Mouse (Mus musculus) brain, adult 2 months (tissue): ENCODE data around the gene Gm49337.

Experiments
- DNase-seq: peaks from one replicate; pipeline ENCODE4 v3.0.0; 2011; ENCODE audit warnings: low read depth, low spot score

Gene Gm49337

GRCm38 (mm10) chr4:116173072-116173471 is at the start of gene Gm49337, which contains the start of gene 1700042G07Rik:
Gene Gm49337 (plus strand): TSS chr4:116173384.
Gene 1700042G07Rik (plus strand): TSS chr4:116173372.
- DNase-seq, result no peak

DNA sequence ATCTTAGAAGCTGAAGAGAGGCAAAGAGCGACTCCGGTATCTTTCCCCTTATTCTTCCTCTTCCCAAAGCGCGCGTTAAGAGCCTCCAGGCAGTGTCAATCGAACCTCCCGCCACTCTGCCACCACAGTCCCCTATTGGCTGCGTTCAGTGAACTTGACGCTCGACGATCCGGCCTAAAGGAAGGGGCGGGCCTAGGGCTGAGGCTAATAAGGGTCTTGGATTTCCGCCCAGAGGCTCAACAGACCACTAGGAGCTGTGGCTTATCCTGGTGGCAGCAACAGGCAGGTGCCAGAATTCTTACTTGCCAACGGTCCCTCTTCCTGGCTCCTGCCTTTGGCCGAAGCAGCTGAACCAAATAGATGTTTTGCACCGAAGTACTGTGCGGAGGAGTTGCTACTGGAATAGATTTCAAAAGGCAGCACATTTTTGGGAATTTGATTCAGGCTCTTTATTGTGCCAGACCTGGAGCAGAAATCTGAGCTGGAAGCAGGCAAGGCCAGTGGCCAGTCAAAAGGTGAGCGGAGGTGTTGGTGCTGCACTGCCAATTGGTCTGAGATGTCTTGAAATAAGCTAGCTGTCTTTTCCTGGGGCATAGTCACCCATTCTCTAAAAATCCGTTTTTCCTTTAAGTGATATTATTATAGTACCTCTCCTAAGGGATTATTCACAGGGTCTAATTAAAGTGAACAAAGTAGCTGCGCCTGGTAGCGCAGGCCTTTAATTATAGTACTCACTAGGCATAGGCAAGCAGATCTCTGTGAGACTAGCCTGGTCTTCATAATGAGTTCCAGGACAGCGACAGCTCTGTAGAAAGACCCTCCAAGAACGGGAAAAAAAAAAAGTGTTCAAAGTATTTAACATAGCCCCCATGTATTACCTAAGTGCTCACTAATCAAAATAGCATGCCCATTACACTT is 49.3 kb upstream of the Gm49337 start, which contains the start of the genes Rad54l and Pomgnt1:
Gene Rad54l, minus strand, starts transcription at position 89 of the 918 bp plus-strand sequence.
Gene Pomgnt1, plus strand, starts transcription at position 239 of the 918 bp plus-strand sequence.
- peak; percentile 95 for DNase-seq

DNA sequence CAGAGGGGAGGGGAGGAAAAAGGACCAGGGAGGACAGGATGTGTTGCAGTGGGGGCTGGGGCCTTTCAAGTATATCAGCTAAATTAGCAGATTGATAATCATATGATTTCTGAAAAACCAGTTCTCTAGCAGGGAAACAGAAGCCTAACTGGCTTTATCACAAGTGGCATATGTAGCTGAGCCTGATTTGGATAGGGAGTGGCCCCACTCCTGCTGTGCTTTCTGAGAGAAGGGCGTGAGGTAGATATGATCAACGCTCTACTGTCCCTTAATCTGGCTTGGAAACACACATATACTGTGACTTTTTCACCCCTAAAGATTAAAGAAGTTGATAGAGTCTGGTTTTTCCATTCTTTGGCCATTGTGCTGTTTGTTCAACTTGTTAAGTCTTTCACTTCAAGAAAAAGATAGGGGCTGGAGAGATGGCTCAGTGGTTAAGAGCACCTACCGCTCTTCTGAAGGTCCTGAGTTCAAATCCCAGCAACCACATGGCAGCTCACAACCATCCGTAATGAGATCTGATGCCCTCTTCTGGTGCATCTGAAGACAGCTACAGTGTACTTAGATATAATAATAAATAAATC is 47.3 kb upstream of the Gm49337 start:
- DNase-seq, result no peak

- no peak for DNase-seq
Measured at GRCm38 (mm10) chr4:116127956-116128355, 45.2 kb upstream of the Gm49337 start.

DNA sequence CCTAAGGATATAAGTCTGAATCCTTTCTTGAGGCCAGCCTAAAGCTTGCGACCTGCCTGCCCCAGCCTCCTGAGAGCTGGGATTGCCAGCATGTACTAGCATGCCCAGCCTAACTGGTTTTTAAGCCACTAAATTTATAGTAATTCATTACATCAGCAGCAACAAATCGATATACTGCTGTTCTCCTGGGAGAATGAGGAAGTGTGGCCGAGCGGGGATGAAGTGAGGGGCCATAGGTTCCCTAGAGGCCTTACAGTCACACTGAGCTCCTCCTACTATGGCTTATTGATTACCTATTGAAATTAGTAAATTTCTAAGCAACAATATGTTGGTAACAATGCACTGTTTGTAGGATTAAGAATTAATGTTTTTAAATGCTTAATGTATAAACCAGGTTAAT is 40.1 kb upstream of the Gm49337 start:
- DNase-seq, result no peak

DNA sequence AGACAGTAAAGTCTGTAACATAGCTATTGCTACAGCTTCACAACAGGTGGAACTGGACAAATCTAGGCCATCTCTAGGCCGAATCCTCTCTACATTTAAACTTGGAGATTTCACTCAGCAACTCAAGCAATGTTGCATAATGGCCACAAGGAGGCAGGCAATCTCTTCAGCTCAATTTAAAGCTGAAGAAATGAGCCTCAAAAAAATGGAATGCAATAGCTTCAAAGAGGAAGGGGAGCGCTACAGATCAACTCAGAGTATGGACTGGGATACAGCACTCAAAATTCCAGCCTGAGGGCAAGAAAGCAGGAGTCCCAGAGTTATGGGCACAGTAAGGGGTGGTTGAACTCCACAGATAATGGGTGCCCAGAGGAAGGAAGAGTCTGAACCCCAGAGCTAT is 38.2 kb upstream of the Gm49337 start:
- DNase-seq, result peak; percentile 87

GRCm38 (mm10) chr4:116137421-116137996 is 35.7 kb upstream of the Gm49337 start:
- DNase-seq, result no peak

GRCm38 (mm10) chr4:116140801-116141574 is 32.2 kb upstream of the Gm49337 start:
- DNase-seq, result peak; percentile 88

DNA sequence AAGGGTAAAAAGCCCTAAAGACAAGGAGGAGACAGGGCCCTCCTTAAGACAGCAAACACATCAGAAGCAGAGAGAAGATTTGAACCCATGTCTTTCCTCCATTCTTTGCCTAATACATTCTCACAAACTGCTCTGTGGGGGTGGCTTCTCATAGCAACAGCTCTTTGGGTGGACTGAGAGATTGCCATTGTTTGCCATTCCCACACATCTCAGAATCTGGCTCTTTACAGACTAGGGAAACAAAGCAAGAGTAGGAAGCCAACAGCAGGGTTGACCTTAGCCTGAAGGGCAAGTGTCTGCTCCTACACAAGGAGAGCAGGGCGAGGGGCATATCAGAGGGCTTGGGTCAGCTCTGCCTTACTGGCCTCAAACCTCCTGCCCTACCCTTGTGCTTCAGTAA is 31.4 kb upstream of the Gm49337 start:
- peak; percentile 34 for DNase-seq

DNA sequence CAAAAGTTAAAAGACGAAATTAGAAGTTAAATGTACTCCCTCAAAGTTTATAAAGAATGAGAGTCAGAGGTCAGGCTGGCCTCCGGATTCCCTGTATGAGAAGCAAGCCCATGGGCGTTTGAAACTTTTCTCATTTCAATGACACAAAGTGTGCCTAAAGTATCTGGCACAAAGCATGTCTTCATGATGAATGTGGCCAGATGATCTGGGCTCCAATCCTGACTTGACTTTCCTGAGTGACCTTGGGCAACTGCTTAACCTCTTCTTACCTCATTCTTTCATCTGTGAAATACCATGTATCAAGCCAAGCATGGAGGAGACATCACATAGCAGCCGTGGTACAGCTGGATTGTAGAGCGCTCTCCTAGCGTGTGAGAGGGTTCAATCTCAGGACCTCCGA is 30.9 kb upstream of the Gm49337 start:
- DNase-seq, result no peak

- peak; percentile 99 for DNase-seq
Measured at GRCm38 (mm10) chr4:116143317-116143811, 29.8 kb upstream of the Gm49337 start.

DNA sequence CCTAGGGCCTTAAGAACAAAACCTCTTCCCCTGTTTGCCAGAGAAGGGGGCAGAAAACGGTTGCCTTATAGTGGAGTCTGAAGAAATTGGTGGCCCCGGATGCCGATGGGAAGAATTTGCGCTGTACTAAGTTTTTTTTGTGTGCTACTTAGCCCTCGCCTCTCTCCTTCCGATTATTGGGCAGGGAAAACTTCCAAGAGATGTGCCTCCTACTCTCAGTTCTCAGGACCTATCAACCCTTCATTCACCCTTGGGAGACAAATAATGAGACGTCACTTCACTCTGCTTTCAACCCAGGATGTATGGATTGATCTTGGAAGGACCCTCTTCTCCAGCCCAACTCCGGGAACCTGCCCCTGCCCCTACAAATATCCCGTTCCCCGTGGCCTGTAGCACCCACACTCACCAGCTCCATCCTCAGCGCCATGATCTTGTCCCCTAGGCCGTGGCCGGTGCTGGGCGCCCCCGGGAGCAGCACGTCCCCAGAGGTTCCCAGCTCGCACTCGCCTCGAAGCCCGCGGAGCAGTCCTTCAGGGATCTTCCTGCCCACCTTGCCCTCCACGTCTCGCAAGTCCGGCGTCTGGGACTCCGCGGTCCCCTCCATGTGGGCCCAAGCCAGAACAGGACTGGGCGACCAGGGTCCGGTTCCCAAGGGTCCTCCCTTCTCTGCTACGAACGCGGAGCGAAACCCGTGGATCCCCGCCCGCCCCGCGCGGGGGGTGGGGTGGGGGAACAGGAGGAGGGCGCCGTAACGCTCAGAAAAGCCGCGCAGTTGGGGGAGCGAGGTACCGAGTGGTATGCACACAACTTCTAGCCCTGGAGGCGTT is 29.1 kb upstream of the Gm49337 start:
- DNase-seq, result peak; percentile 88

DNA sequence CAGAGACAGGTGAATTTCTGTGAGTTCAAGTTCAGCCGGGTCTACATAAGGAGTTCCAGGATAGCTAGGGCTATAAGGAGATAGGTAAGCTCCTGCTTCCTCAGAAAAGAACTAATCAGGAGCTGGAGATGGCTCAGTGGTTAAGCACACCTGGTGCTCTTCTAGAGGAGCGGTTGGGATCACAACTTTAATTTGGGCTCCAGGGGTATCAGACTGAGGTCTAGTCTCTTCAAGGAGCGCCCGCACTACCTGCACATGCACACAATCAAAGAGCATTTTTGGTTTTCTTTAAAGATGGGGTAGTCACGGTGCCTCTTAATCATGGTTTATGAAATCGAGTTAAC is 23.4 kb upstream of the Gm49337 start:
- no peak for DNase-seq

GRCm38 (mm10) chr4:116150156-116150861 is 22.9 kb upstream of the Gm49337 start:
- DNase-seq, result peak; percentile 77

- no peak for DNase-seq
Measured at GRCm38 (mm10) chr4:116150862-116151221, 22.3 kb upstream of the Gm49337 start.

DNA sequence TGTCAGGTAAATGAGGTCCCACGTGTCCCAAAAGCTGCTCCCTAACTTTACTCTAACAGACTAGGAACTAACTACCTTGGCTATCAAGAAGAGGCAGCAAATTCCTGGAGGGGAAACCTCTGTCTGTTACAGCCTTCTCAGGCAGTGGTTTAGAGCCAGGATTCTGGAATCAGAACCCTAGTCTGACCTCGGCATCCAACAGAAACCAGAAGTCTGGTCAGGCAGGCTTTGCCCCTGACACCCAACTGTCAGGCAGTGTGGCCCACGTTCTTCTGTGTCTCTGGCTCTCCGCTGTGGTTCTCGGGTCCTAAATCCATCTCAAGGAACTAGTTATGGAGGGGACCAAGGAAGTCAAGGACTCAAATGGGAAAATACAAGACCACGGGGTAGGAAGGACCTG is 21.9 kb upstream of the Gm49337 start, which contains the start of gene Lurap1:
Gene Lurap1, minus strand, starts transcription at position 101 of the 400 bp plus-strand sequence.
- no peak for DNase-seq

DNA sequence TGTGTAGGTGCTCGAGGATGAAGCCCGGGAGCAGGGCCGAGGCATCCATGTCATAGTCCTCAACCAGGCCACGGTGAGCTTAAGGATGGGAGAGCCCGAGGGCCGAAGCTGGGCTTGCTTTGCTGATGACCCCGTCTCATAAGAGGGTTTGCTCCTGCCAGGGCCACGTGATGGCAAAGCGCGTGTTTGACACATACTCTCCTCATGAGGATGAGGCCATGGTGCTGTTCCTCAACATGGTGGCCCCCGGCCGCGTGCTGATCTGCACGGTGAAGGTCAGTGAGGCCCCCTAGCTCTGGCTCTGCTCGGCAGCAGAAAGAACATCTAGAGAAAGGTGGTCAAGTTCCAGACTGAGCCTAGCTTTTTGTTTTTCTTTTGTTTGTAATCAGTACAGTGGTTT is 20.5 kb upstream of the Gm49337 start:
- no peak for DNase-seq

DNA sequence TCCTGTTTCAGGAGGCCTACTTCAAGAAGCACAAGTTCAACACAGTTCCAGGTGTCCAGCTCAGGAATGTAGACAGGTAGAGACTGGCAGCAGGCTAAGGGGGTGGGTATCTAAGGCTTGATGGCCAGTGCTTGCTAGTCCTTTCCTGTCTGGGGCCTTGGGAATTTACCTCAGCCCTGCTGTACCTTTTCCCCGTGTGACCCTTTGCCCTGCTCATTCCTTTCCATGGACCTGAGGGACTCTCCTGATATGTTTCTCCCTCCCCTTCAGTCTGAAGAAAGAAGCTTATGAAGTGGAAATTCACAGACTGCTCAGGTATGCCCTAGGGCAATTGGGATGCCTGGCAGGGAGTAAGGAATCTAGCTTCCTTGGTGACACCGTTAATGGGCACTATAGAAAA is 15.3 kb upstream of the Gm49337 start:
- no peak for DNase-seq

DNA sequence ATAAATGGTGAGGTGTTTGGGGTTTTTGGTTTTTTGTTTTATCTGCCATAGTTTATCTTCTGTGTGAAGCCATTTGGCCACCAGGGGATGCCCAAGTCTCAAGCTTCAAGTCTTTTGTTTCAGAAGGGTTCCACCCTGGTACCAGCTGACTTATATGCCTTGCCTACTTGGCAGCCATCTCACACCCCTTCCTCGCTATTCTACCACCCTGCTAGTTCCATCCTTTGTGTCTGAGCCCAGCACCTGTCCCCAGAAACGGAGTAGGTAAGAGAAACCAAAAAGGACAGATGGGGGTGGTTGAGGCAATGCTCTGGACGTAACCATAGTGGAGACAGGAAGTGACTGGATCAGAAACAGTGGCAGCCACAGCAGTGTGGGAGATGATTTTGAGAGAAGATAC is 13.3 kb upstream of the Gm49337 start:
- peak; percentile 83 for DNase-seq

DNA sequence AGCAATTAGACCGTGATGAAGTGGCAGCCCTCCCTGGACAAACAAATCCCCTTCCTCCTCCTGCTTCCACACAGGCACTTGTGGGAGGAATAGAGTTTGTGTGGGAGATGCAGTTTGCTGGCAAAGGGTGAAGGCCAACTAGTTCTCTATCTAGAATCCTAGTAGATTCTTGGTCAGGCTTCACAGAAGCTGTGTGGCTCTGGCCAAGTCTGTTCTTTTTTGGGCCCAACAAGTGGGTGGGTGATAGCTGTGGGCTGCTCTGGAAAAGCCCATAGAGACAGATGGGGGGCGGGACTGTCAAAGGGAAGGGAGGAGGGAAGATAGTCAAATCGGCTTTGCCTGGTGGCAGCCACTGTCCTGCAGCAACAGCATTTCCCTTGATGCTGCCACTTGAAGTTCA is 12.4 kb upstream of the Gm49337 start:
- DNase-seq, result peak; percentile 91
